Mouse (Mus musculus) hindbrain, postnatal 0 days (tissue): ENCODE measurements around the gene Neurod4. TPM values are rescaled to one million over a fixed set of nuclear protein-coding genes. Genes with fewer than 3 reads are reported as not detected.
A peak's percentile ranks its signal among the peaks of the same experiment; 100 is the strongest.

Experiments
- ATAC-seq: fragments of 200-750 bp; cut with Nextera tagmentation; 2 replicates; pipeline ENCODE4 v1.8.0; 2017; ENCODE audit warnings: mild to moderate bottlenecking, moderate TSS enrichment, moderate library complexity
- DNase-seq: peaks from one replicate; pipeline ENCODE4 v3.0.0-alpha.2; 2015; ENCODE audit warnings: low spot score
- H3K27ac ChIP-seq: fragments of 300-500 bp; sonication (generic); 2 replicates; pipeline ENCODE4 v1.5.1; 2014; ENCODE audit warnings: mild to moderate bottlenecking
- H3K27me3 ChIP-seq: fragments of 300-500 bp; sonication (generic); 2 replicates; pipeline ENCODE4 v1.6.1; 2014; ENCODE audit warnings: low read length, mixed read lengths; ENCODE audit not compliant: insufficient read depth
- H3K36me3 ChIP-seq: fragments of 300-500 bp; sonication (generic); 2 replicates; pipeline ENCODE4 v1.6.1; 2014; ENCODE audit warnings: low read length, mixed read lengths; ENCODE audit not compliant: insufficient read depth
- H3K4me1 ChIP-seq: fragments of 300-500 bp; sonication (generic); 2 replicates; pipeline ENCODE4 v1.6.1; 2014; ENCODE audit warnings: antibody characterized with exemption, low read length, mixed read lengths; ENCODE audit not compliant: insufficient read depth
- H3K4me2 ChIP-seq: fragments of 300-500 bp; sonication (generic); 2 replicates; pipeline ENCODE4 v1.6.1; 2014; ENCODE audit warnings: low read depth, mild to moderate bottlenecking, low read length, moderate library complexity, mixed read lengths
- H3K4me3 ChIP-seq: fragments of 300-500 bp; sonication (generic); 2 replicates; pipeline ENCODE4 v1.5.1; 2014; ENCODE audit warnings: low read length
- H3K9ac ChIP-seq: fragments of 300-500 bp; sonication (generic); replicated peaks from 2 replicates; pipeline ENCODE4 v1.6.1; 2014; ENCODE audit warnings: mild to moderate bottlenecking, low read length, moderate library complexity, mixed read lengths
- H3K9me3 ChIP-seq: fragments of 300-500 bp; sonication (generic); 2 replicates; pipeline ENCODE4 v1.6.1; 2016; ENCODE audit warnings: low read length, mixed read lengths
- CTCF ChIP-seq: IDR thresholded peaks from 2 replicates; pipeline ENCODE4 v1.5.1; 2016; ENCODE audit warnings: antibody characterized with exemption, control low read depth, low read depth
- WGBS: fragments of 180-500 bp; shearing (Covaris S2); extraction: QIAGEN DNeasy Blood & Tissue Kit; methylation state at CpG from one replicate; pipeline ENCODE4 v1.1.7; 2014; 5-methylcytosine and 5-hydroxymethylcytosine counted together
- polyA plus RNA-seq: library from polyadenylated mRNA; unstranded; fragments of >200 nt; fragmentation: Nextera tagmentation; extraction: Ambion mirVana; gene quantifications from 2 replicates; pipeline ENCODE4 v1.2.1, GENCODE M21; 2015
- total RNA-seq: library from RNA; depleted of rRNA; stranded (reverse); fragments of >200 nt; gene quantifications from 2 replicates; pipeline ENCODE4 v1.2.3, GENCODE M21; 2014; rRNA removed

Neurod4 gene
- total and polyA plus RNA-seq, 2 experiments from 2014 or later, result 0.91 to 2.6 TPM

- no peak overlapping the region for H3K9ac ChIP-seq
- H3K4me2 ChIP-seq, result no peak overlapping the region
- WGBS, result 9% methylated on average over 2 of the region's 2 CpGs
- no peak overlapping the region for H3K27ac ChIP-seq
- no peaks in the 10 kb centered on the region for H3K36me3 ChIP-seq
- H3K9me3 ChIP-seq, result no peaks in the 10 kb centered on the region
- H3K4me3 ChIP-seq, result no peak overlapping the region
- H3K4me1 ChIP-seq, result no peaks in the 10 kb centered on the region
- ATAC-seq, result peak; percentile 71
- DNase-seq, result peak; percentile 47
- TF ChIP-seq CTCF, result no peak
- no peaks in the 10 kb centered on the region for H3K27me3 ChIP-seq
Measured at GRCm38 (mm10) chr10:130244271-130244670, 35.8 kb downstream of the Neurod4 start.

- no peak for DNase-seq
- no peaks in the 10 kb centered on the region for H3K36me3 ChIP-seq
- no peak for ATAC-seq
- H3K9me3 ChIP-seq, result no peaks in the 10 kb centered on the region
- H3K4me1 ChIP-seq, result no peaks in the 10 kb centered on the region
- H3K9ac ChIP-seq, result no peak overlapping the region
- 56% methylated on average over 2 of the region's 2 CpGs for WGBS
- H3K27ac ChIP-seq, result no peak overlapping the region
- H3K4me2 ChIP-seq, result no peak overlapping the region
- H3K27me3 ChIP-seq, result no peaks in the 10 kb centered on the region
- no peak for TF ChIP-seq CTCF
- H3K4me3 ChIP-seq, result no peak overlapping the region
Measured at GRCm38 (mm10) chr10:130238318-130239209, 41.5 kb downstream of the Neurod4 start.

GRCm38 (mm10) chr10:130234576-130234975 lies 45.5 kb downstream of the Neurod4 start:
- DNase-seq (no peak), ATAC-seq (no peak)
- Histone ChIP-seq H3K27ac (no peak overlapping the region), H3K4me1 (no peaks in the 10 kb centered on the region), H3K9ac (no peak overlapping the region), H3K36me3 (no peaks in the 10 kb centered on the region), H3K27me3 (no peaks in the 10 kb centered on the region), H3K4me2 (no peak overlapping the region), H3K9me3 (no peaks in the 10 kb centered on the region), H3K4me3 (no peak overlapping the region)
- 36% methylated on average over 1 of the region's 1 CpGs for WGBS
- TF ChIP-seq CTCF, result no peak

- Histone ChIP-seq H3K9me3 (no peaks in the 10 kb centered on the region), H3K4me3 (no peak overlapping the region), H3K9ac (no peak overlapping the region), H3K27ac (no peak overlapping the region), H3K36me3 (no peaks in the 10 kb centered on the region), H3K4me2 (no peak overlapping the region), H3K4me1 (no peaks in the 10 kb centered on the region), H3K27me3 (no peaks in the 10 kb centered on the region)
- 67% methylated on average over 1 of the region's 1 CpGs for WGBS
- no peak for ATAC-seq
- DNase-seq, result no peak
- TF ChIP-seq CTCF, result no peak
Measured at GRCm38 (mm10) chr10:130232117-130232516, 47.9 kb downstream of the Neurod4 start.

GRCm38 (mm10) chr10:130229584-130229983 lies 50.5 kb downstream of the Neurod4 start:
- no peak overlapping the region for H3K27ac ChIP-seq
- H3K9me3 ChIP-seq, result no peaks in the 10 kb centered on the region
- no peaks in the 10 kb centered on the region for H3K27me3 ChIP-seq
- no peak overlapping the region for H3K4me2 ChIP-seq
- no peaks in the 10 kb centered on the region for H3K4me1 ChIP-seq
- no peaks in the 10 kb centered on the region for H3K36me3 ChIP-seq
- DNase-seq (no peak), ATAC-seq (no peak)
- no peak overlapping the region for H3K4me3 ChIP-seq
- 98% methylated on average over 5 of the region's 5 CpGs for WGBS
- peak; percentile 17; the same call in 1 of the 2 replicates for TF ChIP-seq CTCF
- H3K9ac ChIP-seq, result no peak overlapping the region

- no peaks in the 10 kb centered on the region for H3K36me3 ChIP-seq
- no peak overlapping the region for H3K4me3 ChIP-seq
- peak; percentile 94 for TF ChIP-seq CTCF
- ATAC-seq, result peak; percentile 93
- WGBS, result 0% methylated on average over 1 of the region's 1 CpGs
- H3K9ac ChIP-seq, result no peak overlapping the region
- no peak overlapping the region for H3K4me2 ChIP-seq
- DNase-seq, result peak; percentile 86
- no peaks in the 10 kb centered on the region for H3K27me3 ChIP-seq
- no peak overlapping the region for H3K27ac ChIP-seq
- H3K9me3 ChIP-seq, result no peaks in the 10 kb centered on the region
- no peaks in the 10 kb centered on the region for H3K4me1 ChIP-seq
Measured at GRCm38 (mm10) chr10:130228246-130228645, 51.8 kb downstream of the Neurod4 start.

- Histone ChIP-seq H3K9me3 (no peaks in the 10 kb centered on the region), H3K4me1 (no peaks in the 10 kb centered on the region), H3K4me3 (no peak overlapping the region), H3K9ac (no peak overlapping the region), H3K36me3 (no peaks in the 10 kb centered on the region), H3K4me2 (no peak overlapping the region), H3K27ac (no peak overlapping the region), H3K27me3 (no peaks in the 10 kb centered on the region)
- ATAC-seq (no peak), DNase-seq (no peak)
- WGBS, result 76% methylated on average over 3 of the region's 3 CpGs
- no peak for TF ChIP-seq CTCF
Measured at GRCm38 (mm10) chr10:130225034-130225433, 55.0 kb downstream of the Neurod4 start.

Other genes with a start within 250 kb of the Neurod4 start
- gene Olfr821, start 249.9 kb downstream of the Neurod4 start, total RNA-seq, result not detected in 2 replicates
- gene Olfr821, start 249.9 kb downstream of the Neurod4 start, polyA plus RNA-seq, result not detected in 2 replicates
- gene Olfr822, start 209.0 kb downstream of the Neurod4 start, total RNA-seq, result not detected in 2 replicates
- gene Olfr822, start 209.0 kb downstream of the Neurod4 start, polyA plus RNA-seq, result not detected in 2 replicates
- not detected in 2 replicates for gene Olfr823, start 164.9 kb downstream of the Neurod4 start, total RNA-seq
- not detected in 2 replicates for gene Olfr823, start 164.9 kb downstream of the Neurod4 start, polyA plus RNA-seq
- not detected in 2 replicates for gene Olfr824, start 150.2 kb downstream of the Neurod4 start, total RNA-seq
- not detected in 2 replicates for gene Olfr824, start 150.2 kb downstream of the Neurod4 start, polyA plus RNA-seq
- not detected in 2 replicates for gene Olfr825, start 113.5 kb downstream of the Neurod4 start, total RNA-seq
- gene Olfr825, start 113.5 kb downstream of the Neurod4 start, polyA plus RNA-seq, result not detected in 2 replicates
- not detected in 2 replicates for gene Olfr826, start 96.1 kb downstream of the Neurod4 start, total RNA-seq
- not detected in 2 replicates for gene Olfr826, start 96.1 kb downstream of the Neurod4 start, polyA plus RNA-seq
- gene Olfr827, start 65.8 kb downstream of the Neurod4 start, total RNA-seq, result not detected in 2 replicates
- not detected in 2 replicates for gene Olfr827, start 65.8 kb downstream of the Neurod4 start, polyA plus RNA-seq
- not detected in 2 replicates for gene Tespa1, start 42.6 kb upstream of the Neurod4 start, total RNA-seq
- not detected in 2 replicates for gene Tespa1, start 42.6 kb upstream of the Neurod4 start, polyA plus RNA-seq
- 0.04 and 0.16 TPM in 2 replicates for gene Vmn2r84, start 114.1 kb upstream of the Neurod4 start, total RNA-seq
- 0.03 TPM in 1 of 2 replicates, not detected in the other for gene Vmn2r84, start 114.1 kb upstream of the Neurod4 start, polyA plus RNA-seq
- gene Vmn2r85, start 149.5 kb upstream of the Neurod4 start, total RNA-seq, result 0.05 and 0.07 TPM in 2 replicates
- 0.03 and 0.05 TPM in 2 replicates for gene Vmn2r85, start 149.5 kb upstream of the Neurod4 start, polyA plus RNA-seq
- not detected in 2 replicates for gene Vmn2r86, start 175.8 kb upstream of the Neurod4 start, total RNA-seq
- gene Vmn2r86, start 175.8 kb upstream of the Neurod4 start, polyA plus RNA-seq, result 0.01 and 0.05 TPM in 2 replicates
- gene Vmn2r87, start 217.2 kb upstream of the Neurod4 start, total RNA-seq, result 0.84 TPM in 1 of 2 replicates, not detected in the other
- 0.20 TPM in 1 of 2 replicates, not detected in the other for gene Vmn2r87, start 217.2 kb upstream of the Neurod4 start, polyA plus RNA-seq